Mouse (Mus musculus) lung, embryonic 14.5 days (tissue): Measurements from ENCODE around the gene Nrg3. TPM values are rescaled to one million over a fixed set of nuclear protein-coding genes. Genes with fewer than 3 reads are reported as not detected.

ENCODE experiments used
- ATAC-seq: fragments of 200-750 bp; cut with Nextera tagmentation; 2 replicates; pipeline ENCODE4 v1.8.0; 2017; ENCODE audit warnings: mild to moderate bottlenecking, moderate TSS enrichment, moderate library complexity; ENCODE audit not compliant: insufficient read depth
- DNase-seq: peaks from one replicate; pipeline ENCODE4 v3.0.0-alpha.2; 2015
- H3K27ac ChIP-seq: fragments of 300-500 bp; sonication (generic); 2 replicates; pipeline ENCODE4 v1.5.1; 2014; ENCODE audit warnings: low read depth, mild to moderate bottlenecking, moderate library complexity
- H3K27me3 ChIP-seq: fragments of 300-500 bp; sonication (generic); 2 replicates; pipeline ENCODE4 v1.6.1; 2014; ENCODE audit warnings: low read length, control low read depth; ENCODE audit not compliant: insufficient read depth
- H3K36me3 ChIP-seq: fragments of 300-500 bp; sonication (generic); 2 replicates; pipeline ENCODE4 v1.6.1; 2014; ENCODE audit warnings: control low read depth; ENCODE audit not compliant: insufficient read depth
- H3K4me1 ChIP-seq: fragments of 300-500 bp; sonication (generic); 2 replicates; pipeline ENCODE4 v1.6.1; 2014; ENCODE audit warnings: antibody characterized with exemption, control low read depth; ENCODE audit not compliant: insufficient read depth
- H3K4me2 ChIP-seq: fragments of 300-500 bp; sonication (generic); 2 replicates; pipeline ENCODE4 v1.6.1; 2014; ENCODE audit warnings: mild to moderate bottlenecking
- H3K4me3 ChIP-seq: fragments of 300-500 bp; sonication (generic); 2 replicates; pipeline ENCODE4 v1.5.1; 2014; ENCODE audit warnings: low read depth, low read length
- H3K9ac ChIP-seq: fragments of 300-500 bp; sonication (generic); 2 replicates; pipeline ENCODE4 v1.6.1; 2014
- H3K9me3 ChIP-seq: fragments of 300-500 bp; sonication (generic); 2 replicates; pipeline ENCODE4 v1.6.1; 2016; ENCODE audit warnings: low read depth, low read length, control low read depth
- CTCF ChIP-seq: IDR thresholded peaks from 2 replicates; pipeline ENCODE4 v1.5.1; 2016; ENCODE audit warnings: antibody characterized with exemption, low read depth
- WGBS: fragments of 180-500 bp; shearing (Covaris S2); extraction: QIAGEN DNeasy Blood & Tissue Kit; methylation state at CpG from one replicate; pipeline ENCODE4 v1.1.7; 2014; 5-methylcytosine and 5-hydroxymethylcytosine counted together
- polyA plus RNA-seq: library from polyadenylated mRNA; unstranded; fragments of >200 nt; fragmentation: Nextera tagmentation; extraction: Ambion mirVana; gene quantifications from 2 replicates; pipeline ENCODE4 v1.2.1, GENCODE M21; 2014

Gene Nrg3
- polyA plus RNA-seq, 1 experiment from 2014 or later, result not detected

- Histone ChIP-seq H3K9ac (no peak overlapping the region), H3K36me3 (no peaks in the 10 kb centered on the region), H3K27ac (no peak overlapping the region), H3K4me1 (no peaks in the 10 kb centered on the region), H3K4me3 (no peak overlapping the region), H3K4me2 (no peak overlapping the region), H3K27me3 (no peaks in the 10 kb centered on the region), H3K9me3 (no peaks in the 10 kb centered on the region)
- TF ChIP-seq CTCF, result no peak
- 78% methylated on average over 2 of the region's 2 CpGs for WGBS
- peak; percentile 1 for DNase-seq
- no peak for ATAC-seq
Measured at GRCm38 (mm10) chr14:38628862-38629619, 843.8 kb downstream of the Nrg3 start.

DNA sequence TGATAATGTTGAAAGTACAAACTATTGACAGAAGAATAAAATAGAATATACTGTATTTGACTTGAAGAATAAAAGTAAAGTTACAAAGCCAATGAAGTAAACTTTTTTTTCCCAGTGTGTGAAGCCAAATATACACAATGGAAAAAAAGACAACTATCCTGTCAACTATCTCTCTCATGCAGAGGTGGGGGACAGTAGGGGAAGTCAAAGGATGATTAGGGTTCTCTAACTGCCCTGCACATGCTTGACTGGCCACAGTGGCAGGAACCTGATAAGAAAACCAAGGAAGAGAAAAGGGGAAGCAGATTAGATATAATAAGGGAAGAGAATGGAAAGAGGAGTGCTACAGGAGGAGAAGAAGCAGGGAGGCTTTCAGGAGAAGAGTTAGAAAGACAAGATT, 855.9 kb downstream of the Nrg3 start:
- Histone ChIP-seq H3K9ac (no peak overlapping the region), H3K9me3 (no peaks in the 10 kb centered on the region), H3K27me3 (no peaks in the 10 kb centered on the region), H3K4me1 (no peaks in the 10 kb centered on the region), H3K36me3 (no peaks in the 10 kb centered on the region), H3K4me3 (no peak overlapping the region), H3K27ac (no peak overlapping the region), H3K4me2 (no peak overlapping the region)
- no peak for TF ChIP-seq CTCF
- DNase-seq (no peak), ATAC-seq (no peak)

GRCm38 (mm10) chr14:38597735-38598134, 875.2 kb downstream of the Nrg3 start:
- H3K36me3 ChIP-seq, result no peaks in the 10 kb centered on the region
- no peaks in the 10 kb centered on the region for H3K27me3 ChIP-seq
- no peak for DNase-seq
- ATAC-seq, result no peak
- no peak overlapping the region for H3K27ac ChIP-seq
- H3K4me2 ChIP-seq, result no peak overlapping the region
- TF ChIP-seq CTCF, result no peak
- no peak overlapping the region for H3K4me3 ChIP-seq
- no peaks in the 10 kb centered on the region for H3K9me3 ChIP-seq
- H3K4me1 ChIP-seq, result no peaks in the 10 kb centered on the region
- H3K9ac ChIP-seq, result no peak overlapping the region

- no peak overlapping the region for H3K4me3 ChIP-seq
- 82% methylated on average over 1 of the region's 1 CpGs for WGBS
- H3K9me3 ChIP-seq, result no peaks in the 10 kb centered on the region
- TF ChIP-seq CTCF, result no peak
- no peak overlapping the region for H3K27ac ChIP-seq
- no peaks in the 10 kb centered on the region for H3K4me1 ChIP-seq
- no peak overlapping the region for H3K4me2 ChIP-seq
- no peaks in the 10 kb centered on the region for H3K27me3 ChIP-seq
- no peak for ATAC-seq
- H3K36me3 ChIP-seq, result no peaks in the 10 kb centered on the region
- DNase-seq, result no peak
- H3K9ac ChIP-seq, result no peak overlapping the region
Measured at GRCm38 (mm10) chr14:38594297-38594696, 878.6 kb downstream of the Nrg3 start.

GRCm38 (mm10) chr14:38576796-38577195, 896.1 kb downstream of the Nrg3 start:
- H3K4me2 ChIP-seq, result no peak overlapping the region
- H3K36me3 ChIP-seq, result no peaks in the 10 kb centered on the region
- H3K9ac ChIP-seq, result no peak overlapping the region
- ATAC-seq (no peak), DNase-seq (no peak)
- 81% methylated on average over 3 of the region's 3 CpGs for WGBS
- no peaks in the 10 kb centered on the region for H3K27me3 ChIP-seq
- no peak for TF ChIP-seq CTCF
- H3K4me3 ChIP-seq, result no peak overlapping the region
- H3K4me1 ChIP-seq, result no peaks in the 10 kb centered on the region
- H3K9me3 ChIP-seq, result no peaks in the 10 kb centered on the region
- no peak overlapping the region for H3K27ac ChIP-seq

- no peaks in the 10 kb centered on the region for H3K4me1 ChIP-seq
- H3K27me3 ChIP-seq, result no peaks in the 10 kb centered on the region
- no peak overlapping the region for H3K9ac ChIP-seq
- no peak overlapping the region for H3K27ac ChIP-seq
- TF ChIP-seq CTCF, result no peak
- no peaks in the 10 kb centered on the region for H3K36me3 ChIP-seq
- no peak for DNase-seq
- no peak overlapping the region for H3K4me2 ChIP-seq
- 82% methylated on average over 1 of the region's 1 CpGs for whole genome bisulfite sequencing
- no peak for ATAC-seq
- no peaks in the 10 kb centered on the region for H3K9me3 ChIP-seq
- no peak overlapping the region for H3K4me3 ChIP-seq
Measured at GRCm38 (mm10) chr14:38568184-38568583, 904.7 kb downstream of the Nrg3 start.

- TF ChIP-seq CTCF, result no peak
- no peak overlapping the region for H3K4me3 ChIP-seq
- no peaks in the 10 kb centered on the region for H3K9me3 ChIP-seq
- WGBS, result 83% methylated on average over 3 of the region's 3 CpGs
- H3K9ac ChIP-seq, result no peak overlapping the region
- DNase-seq, result no peak
- ATAC-seq, result no peak
- no peaks in the 10 kb centered on the region for H3K36me3 ChIP-seq
- no peak overlapping the region for H3K4me2 ChIP-seq
- no peak overlapping the region for H3K27ac ChIP-seq
- H3K27me3 ChIP-seq, result no peaks in the 10 kb centered on the region
- H3K4me1 ChIP-seq, result no peaks in the 10 kb centered on the region
Measured at GRCm38 (mm10) chr14:38566182-38566581, 906.7 kb downstream of the Nrg3 start.

- no peaks in the 10 kb centered on the region for H3K27me3 ChIP-seq
- H3K9me3 ChIP-seq, result no peaks in the 10 kb centered on the region
- no peak for TF ChIP-seq CTCF
- WGBS, result 69% methylated on average over 1 of the region's 1 CpGs
- no peak overlapping the region for H3K4me2 ChIP-seq
- H3K36me3 ChIP-seq, result no peaks in the 10 kb centered on the region
- DNase-seq, result no peak
- no peak overlapping the region for H3K9ac ChIP-seq
- no peak overlapping the region for H3K27ac ChIP-seq
- ATAC-seq, result no peak
- H3K4me3 ChIP-seq, result no peak overlapping the region
- no peaks in the 10 kb centered on the region for H3K4me1 ChIP-seq
Measured at GRCm38 (mm10) chr14:38554636-38555035, 918.3 kb downstream of the Nrg3 start.
